Mouse (Mus musculus): ENCODE measurements around the gene Birc2.
A peak's percentile ranks its signal among the peaks of the same experiment; 100 is the strongest.

Birc2 gene

DNA sequence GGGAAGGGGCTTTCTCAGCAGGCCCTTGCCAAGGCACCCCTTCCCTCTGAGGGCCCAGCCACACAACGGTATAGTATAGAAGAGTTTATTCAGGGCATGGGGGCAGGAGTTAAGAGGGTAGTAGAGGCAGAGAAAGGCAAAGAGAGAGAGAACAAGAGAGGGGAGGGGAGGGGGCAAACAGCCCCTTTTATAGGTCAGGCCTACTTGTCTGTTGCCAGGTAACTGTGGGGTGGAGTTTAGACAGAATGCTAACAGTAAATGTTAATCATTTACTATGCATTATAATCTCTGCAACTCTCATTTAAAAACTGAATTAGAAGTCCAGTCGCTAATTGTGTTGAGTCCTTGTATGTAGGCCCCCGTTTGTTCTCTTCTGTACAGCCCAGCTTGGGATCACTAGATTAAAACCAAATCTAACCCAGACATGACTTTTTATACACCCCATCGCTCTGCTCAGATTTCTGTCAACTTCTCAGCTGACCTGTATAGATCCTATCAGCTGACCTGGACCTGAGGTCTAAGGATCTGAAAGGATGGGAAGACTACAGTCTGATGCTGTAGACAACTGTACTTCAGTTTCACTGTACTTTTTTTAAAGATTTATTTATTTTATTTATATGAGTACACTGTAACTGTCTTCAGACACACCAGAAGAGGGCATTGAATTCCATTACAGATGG, 8.5 kb upstream of the Birc2 start:
- DNase-seq: no peak

DNA sequence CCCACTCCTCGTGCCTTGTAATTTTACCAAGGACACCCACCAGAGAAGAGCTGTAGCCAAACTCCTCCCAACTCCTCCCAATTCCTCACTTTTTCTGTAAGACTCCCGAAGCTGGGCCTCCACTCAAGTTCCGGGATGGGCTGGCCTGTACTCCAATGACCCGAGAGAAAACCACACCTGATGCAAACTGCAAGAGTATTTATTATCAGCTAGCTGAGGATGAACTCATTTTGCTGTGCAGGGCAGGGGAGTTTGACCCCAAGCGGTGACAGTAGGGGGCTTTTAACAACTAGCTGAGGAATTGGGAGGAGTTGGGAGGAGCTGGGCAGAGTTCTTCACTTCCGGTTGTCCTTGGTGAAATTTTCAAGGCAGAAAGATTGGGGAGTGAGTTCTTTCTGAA, 4.4 kb upstream of the Birc2 start:
- no peak for DNase-seq

DNA sequence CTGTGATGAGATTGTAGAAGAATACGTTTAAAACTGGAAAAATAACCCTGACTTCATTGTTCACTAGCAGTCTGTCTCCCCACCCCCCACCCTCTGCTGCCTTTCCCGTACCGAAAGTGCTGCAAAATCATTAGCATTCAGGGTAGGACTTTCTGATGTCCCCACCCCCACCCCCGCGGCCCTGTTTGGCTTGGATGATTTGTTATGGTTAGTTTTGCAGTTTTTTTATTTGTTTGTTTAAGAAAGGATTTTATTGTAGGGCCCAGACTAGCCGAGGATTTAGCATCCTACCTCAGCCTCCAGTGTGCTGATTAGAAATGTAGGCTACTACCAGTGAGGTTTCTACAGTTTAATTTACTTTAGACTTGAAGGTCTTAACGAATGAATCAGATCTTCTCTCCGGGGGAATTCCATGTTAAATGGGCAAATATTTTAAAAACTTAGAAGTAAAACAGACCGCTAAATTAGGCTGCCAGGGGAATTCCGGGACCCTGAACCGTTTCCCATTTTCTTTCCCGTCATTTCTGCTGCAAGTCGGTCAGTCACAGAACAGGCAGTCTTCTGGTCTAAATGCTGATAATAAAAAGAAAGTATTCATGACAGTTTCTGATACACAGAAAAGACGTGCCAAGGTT, 1.1 kb upstream of the Birc2 start:
- no peak for DNase-seq

DNA sequence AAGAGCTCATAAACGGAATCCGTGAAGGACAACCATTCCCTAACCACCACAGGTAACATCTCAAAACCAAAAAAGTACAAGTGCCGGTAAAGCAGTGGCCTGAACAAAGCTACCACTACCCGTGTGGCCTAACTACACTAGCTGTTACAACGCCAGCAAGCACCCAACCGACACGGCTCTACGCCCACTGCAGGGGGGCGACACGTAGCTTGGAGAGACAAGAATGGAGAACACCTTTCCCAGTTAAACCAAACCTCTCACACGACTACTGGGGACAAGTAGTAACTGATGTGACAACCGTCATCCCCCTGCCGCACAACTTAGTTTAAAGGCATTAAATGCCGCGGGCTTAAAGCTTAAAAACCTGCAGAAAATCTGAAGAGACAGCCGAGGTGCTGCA, 533 bp downstream of the Birc2 start:
- peak; percentile 67 for DNase-seq

DNA sequence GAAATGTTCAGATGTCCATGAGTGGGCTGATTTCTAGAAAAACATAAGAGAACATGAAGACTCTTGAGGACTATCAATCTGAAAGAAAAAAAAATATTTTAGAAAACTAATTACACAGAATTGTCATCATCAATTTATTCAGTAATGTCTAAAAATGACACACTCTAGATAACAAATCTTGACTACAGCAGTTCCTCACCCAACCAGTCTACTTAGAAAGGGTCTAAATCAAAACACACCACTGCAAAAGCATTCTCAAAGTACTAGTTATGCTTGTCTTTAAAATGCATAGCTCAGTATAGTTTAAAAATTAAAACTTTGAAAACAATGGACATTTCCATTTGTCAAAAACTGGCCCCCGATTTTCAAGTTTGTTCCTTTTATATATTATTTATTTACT, 1.6 kb downstream of the Birc2 start:
- no peak for DNase-seq

DNA sequence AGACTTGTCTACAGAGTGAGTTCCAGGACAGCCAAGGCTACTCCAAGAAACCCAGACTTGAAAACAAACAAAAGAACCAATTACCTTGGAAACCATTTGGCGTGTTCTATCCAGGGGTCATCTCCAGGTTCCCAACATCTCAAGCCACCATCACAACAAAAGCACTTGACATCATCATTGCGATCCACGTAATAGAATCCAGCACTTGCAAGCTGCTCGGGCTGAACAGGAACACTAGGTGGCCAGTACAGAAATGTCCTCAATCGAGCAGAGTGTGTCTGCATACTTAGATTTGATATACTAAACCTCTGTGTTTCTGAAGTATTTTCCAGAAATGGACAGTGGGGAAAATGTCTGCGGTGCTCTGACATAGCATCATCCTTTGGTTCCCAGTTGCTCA, 3.4 kb downstream of the Birc2 start:
- DNase-seq: no peak

DNA sequence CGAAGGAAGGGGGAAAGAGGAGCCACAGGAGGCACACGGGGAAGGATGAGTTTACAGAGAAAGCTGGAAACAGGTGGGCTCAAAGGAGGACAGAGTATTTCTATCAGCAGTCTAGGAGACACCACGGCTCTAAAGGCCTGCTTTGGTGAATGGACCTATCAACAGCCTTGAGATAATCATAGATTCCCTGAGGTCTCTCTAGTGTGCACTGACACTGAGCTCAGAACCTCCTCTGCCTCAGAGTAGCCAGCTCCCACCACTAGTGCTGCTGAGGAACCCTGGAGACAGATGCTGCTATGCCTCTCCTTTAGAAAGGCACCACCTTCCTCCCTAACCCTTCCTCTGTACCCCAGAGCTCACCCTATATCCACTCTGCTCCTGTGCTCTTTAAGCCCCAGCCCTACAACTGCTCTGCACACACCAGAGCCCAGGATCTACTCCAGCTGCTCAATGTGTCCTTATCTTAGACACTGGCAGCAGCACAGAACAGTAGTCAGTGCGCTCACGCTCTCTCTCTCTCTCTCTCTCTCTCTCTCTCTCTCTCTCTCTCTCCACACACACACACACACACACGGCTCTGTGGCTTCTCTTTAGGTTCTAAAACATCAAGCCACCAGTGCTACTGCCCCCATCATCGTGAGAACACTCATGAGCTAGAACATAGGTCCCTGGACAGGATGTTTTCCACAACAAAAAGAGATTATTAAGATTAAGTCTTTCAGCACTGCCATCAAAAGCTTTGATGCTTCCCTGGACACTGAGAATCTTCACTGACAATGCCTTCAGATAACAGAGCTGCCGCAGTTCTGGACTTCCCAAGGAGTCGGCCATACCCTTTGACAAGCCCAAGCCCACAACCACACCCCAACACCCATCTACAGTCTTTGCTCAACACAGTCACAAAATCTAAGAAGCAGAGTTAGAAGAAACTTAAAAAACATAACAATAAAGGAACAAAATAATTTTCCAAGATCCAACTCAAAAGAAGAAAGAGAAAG, 7.0 kb downstream of the Birc2 start:
- DNase-seq: no peak

DNA sequence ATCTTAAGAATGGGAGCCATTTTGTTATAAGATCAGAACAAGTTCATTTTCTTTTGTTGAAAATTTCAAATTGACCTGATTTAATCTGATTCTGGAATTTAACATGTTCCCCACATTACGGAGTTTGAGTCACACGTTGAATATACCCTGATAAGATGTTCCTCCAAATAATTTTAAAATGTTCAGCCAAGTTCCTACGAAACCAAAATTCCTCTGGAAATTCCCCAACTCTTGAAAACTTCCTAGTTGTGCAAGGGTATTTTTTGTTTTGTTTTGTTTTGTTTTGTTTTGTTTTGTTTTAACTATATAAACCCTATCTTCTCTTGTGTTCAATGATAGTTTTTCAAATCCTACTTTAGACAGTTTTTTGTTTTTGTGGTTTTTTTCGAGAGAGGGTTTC, 8.2 kb downstream of the Birc2 start:
- no peak for DNase-seq

DNA sequence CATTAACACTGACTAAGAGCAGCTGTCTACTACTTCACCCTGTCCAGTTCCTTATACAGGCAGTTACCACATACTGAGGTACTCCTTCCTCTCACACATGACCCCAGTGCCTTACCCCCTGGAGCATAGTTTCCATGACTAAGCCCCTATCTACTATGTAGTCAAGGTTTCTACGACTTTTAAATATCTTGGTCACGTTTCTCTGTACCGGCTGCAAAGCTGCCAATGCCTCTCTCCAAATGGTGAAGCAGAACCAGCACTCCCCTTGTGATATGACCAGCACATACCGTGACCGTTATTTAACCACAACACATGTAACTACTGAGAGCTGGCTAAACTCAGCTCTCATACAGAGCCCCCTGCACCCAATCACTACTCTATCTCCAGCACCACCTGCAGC, 11.9 kb downstream of the Birc2 start:
- no peak for DNase-seq

DNA sequence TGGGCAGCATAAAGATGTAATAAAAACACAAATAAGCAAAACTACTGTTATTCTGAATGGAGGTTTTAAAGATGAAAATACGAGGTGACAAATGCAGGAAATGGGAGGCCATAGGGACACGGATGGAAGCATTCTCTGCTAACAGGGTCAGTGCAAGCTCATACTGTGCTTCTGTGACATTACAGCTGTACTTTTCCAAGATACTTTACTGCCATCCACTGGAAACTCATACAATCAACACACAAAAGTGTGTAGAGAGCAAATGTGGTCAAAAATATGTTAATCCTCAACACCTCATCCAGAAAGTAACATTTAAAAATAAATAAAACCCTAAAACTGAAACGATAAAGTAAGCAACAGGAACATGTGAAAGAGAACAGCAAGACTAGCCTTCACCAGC, 14.1 kb downstream of the Birc2 start:
- DNase-seq: no peak

DNA sequence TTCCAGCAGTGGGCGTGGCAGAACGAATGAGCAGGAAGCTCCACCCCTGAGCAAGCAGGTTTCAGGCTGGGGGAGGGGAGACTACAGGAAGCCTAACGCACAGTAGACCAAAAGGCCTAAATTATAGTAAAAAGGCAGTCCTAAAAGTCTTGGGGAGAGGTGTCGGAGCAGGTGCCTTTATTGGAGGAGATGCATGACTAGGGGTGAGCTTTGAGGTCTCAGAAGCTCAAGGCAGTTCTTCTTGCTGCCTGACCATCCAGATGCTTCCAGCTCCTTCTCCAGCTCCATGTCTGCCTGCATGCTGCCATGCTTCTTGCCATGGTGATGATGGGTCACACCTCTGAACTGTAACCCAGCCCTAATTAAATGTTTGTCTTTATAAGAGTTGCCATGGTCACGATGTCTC, 31.8 kb downstream of the Birc2 start:
- no peak for DNase-seq

DNA sequence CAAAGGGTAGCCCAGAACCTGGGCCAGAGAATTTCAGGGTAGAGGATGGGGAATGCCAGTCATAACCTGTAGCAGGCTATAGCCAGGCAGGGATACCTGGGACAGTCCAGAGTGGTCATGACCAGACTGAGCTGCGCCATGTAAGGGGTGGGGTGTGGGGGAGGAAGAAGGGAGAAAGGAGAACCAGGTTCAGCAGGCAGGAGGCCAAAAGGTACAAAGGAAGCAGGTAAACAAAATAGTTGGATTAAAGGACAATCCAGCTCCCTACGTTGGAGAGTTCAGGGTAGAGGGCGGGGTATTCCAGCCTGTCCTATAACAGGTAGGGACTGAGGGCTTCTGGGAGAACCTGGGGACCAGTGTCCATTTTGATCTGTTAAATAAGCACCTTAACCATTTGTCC, 38.3 kb downstream of the Birc2 start:
- peak; percentile 33 for DNase-seq

DNA sequence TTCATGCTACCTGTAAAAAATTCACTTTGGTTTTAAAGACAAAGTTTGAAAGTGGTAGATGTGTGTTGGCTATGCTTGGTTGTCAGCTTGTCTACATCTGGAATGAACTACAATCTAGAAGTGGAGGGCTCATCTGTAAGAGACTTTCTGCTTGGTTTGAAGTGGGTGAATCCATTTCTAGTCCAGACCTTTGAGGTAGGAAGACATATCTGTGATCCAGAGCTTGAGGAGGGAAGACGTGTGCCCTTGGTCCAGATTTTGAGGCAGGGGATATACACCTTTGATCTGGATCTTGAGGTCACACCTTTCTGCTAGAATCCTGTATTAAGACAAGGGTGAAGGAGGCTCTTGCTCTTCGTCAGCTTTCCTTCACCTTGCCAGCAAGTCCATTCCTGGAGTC, 39.3 kb downstream of the Birc2 start:
- DNase-seq: no peak

DNA sequence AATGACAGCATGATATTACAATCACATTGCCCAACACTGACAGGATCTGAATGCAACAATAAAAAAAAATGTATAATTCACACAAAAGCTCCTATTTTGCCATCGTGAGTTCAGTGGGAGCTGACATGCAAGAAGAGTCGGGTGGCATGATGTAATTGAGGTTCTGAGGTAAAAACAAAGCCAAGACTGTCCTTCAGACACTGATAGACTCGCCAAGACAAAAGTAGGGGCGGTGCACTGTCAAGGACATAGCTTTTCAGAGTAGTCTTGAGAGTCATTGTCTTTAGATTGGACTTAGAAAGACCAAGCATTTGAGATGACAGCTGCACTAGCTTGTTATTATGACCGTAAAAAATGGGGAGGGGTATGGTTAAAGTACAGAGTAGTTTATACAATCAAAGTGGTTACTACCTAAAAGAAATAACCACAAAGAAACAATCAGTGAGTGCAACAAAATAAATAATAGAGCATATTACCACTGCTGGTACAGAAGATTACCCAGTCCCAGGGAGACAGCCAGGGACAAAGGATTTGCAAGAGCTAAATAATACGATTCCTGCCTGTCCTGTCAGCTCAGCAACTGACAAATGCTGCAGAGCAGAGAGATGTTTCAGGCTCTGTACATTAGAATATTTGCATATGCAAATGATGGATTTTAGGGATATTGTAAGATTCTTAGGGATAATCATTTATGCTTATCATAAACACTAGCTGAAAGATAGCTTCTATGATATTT, 40.6 kb downstream of the Birc2 start:
- DNase-seq: no peak

DNA sequence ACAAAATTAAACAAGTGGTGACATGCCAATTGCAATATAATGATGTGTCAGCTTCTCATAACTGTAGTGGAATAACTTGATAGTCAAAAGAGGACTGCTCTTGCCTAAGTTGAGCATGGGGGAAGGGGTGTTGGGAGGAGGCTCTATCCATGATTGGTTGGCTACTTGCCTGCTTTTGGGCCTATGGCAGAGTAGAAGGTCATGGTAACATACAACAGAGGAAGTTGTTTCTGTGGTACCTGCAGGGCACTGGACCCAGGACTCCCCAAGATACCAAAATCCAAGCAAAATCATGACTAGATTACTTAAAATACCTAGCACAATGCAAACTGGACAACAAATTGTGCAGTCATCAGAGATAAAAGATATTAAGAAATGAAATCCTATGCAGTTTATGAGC, 41.3 kb downstream of the Birc2 start:
- DNase-seq: no peak

DNA sequence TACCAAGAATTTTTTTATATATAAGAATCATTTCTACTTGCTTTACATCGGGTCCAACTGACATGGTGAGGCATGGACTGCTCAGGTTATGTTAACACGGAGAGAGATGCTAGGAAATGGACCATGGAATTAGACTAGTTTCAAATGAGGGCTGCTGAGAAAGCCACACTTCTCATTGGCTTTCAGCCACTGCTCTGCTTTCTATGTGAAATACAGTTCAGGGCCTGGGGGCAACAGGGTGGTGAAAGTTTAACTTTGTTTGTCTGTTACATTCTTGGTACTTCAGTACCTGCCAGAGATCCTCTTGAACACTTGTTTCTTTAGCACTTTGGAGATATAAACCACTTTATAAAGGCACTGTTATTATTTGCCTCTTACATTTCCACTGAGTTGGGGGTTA, 43.3 kb downstream of the Birc2 start:
- DNase-seq: peak; percentile 53

DNA sequence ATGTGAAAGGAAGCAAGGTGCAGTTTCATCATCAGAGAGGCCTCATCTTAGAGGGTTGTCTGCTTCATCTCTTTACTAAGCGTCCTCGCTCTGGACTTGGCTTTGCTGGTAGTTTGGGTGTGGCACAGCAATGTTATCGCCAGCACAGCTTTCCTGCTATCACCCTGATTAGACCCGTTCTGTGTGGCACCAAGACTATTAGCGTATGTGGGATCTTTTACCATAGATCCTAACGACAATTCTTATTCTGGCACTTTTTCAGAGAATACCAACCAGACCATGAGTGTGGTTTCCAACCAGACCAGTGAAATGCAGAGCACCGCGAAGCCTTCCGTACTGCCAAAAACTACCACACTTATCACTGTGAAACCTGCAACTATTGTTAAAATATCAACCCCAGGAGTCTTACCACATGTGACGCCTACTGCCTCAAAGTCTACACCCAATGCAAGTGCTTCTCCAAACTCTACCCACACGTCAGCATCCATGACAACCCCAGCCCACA, 46.2 kb downstream of the Birc2 start:
- no peak for DNase-seq

DNA sequence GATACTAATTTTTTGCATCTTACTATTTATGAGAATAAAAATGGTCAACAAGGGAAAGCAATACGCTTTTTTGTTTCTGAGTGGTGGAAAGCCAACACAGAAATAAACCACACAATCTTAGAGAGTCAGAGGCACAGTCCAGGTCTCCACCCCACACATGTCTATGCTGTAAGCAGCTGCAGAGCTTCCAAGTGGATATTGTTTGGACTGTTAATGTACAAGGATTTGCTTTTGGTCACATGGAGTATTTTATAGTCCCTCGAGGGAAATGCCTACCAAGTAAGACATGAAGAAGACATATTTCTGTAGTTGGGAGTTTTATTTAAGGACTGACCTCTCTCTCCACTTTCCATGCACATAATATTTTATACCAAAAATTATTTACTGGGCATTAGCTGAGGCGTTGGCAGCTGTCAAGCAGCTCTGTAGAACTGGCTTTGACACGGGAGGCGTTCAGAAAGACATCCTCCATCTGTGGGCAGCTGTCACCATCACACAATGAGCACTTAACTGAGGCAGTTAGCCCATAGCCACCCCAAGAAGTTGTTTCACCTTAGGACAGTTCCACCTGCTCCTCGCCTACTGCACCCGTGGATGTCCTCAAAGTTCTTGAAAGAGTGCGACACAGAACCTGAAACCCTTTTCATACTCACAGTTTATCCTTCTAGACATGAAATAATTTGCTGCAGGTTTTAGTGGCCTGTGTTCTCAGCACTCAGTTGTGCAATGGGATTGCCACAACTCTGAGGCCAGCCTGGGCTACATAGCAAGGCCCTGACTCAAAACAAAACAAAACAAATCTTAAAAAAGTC, 46.9 kb downstream of the Birc2 start:
- DNase-seq: no peak

DNA sequence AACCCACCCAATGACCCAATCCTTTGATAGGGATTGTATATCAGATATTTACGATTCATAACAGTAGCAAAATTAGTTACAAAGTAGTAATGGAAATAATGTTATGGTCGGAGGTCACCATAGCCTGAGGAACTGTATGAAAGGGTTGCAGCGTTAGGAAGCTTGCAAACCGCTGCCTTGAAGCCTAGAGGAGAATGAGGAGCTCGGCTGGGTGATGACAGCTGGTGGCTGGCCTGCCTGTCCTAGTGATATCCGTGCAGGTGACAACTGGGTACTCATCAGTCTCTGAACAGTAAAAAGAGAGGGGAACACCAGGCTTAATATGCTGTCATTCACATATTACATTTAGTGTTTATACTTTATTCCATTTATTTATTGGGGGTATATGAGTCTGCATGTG, 48.5 kb downstream of the Birc2 start:
- DNase-seq: no peak

DNA sequence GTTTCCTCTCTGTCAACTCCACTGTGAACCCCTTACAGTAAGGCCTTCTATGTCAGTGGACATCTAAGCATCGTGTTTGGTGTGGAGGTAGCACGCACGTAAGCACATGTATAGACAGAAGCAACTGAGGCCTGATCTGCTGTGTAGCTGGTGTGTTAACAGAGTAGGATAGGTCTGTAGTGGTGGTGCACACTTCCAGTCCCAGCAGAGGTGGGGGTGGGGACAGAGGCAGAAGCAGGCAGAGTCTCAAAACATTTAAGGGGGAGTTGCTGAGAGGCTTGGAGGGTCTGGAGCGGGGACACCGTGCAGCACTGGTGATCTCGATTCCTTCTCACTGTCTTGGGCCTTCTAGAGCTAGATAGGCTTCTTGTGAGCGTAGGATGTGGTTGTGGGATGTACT, 50.8 kb downstream of the Birc2 start:
- no peak for DNase-seq

DNA sequence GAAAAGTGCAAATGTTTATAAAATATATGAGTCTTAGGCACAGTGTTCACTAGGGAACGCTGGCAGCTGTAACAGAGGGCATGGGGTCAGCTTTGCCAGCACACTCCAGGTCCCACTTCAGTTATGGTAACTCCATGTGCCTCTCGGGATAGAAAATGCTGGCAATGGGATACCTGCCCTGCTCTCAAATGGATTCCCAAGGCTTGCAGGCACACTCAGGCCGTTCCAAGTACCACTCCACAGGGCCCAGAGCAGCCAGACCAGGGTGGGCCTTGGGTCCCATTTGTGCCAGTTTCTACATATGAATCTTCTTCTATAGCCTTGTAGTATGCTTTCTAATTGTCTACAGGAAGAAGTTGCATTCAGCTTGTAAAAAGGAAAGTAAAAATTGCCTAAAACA, 51.5 kb downstream of the Birc2 start:
- DNase-seq: no peak

DNA sequence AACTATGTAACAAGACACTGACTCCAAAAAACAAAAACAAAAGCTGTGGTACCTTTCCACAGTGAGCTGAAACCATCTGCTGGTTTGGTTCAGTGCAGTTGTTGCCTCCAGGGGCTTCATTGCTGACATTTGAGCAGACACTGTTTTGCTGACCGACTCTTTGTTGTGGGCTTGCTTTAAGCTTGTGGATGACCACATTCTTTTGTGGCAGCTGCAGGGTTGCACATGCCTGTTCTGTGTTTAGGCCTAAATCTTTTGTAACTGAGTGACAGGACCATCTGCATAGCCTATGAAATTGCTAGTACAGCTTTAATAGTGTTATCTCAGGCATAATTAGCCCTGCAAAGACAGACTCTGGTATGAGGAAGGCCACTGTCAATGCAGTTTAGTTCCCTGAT, 52.2 kb downstream of the Birc2 start:
- DNase-seq: no peak
